Mouse (Mus musculus): Measurements from ENCODE around the gene Wnt11.

DNA sequence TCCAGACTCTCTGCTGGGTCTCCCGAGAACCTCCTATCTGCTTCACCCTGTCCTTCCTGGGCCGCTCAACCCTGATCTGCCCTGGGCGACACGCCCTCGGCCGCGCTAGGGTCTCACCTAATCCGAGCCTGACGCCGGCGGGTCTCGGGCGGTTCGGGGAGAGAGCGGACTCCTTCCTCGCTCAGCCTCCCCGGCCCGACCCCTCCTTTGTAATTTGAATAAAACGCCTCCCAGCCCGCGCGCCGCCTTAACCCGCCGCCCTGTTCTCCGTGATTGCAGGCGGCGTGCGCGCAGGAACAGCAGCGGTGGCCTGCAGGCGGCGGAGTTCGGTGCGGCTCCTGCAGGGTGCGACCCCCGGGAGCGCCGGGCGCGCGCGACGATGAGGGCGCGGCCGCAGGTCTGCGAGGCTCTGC lies 3.8 kb downstream of the Wnt11 start:
- TF ChIP-seq POLR2A (IDR thresholded peaks at IDR 0.05; ENCODE audit: insufficient read depth, low read depth, low read length) (no peak), CTCF (IDR thresholded peaks at IDR 0.05; ENCODE audit: insufficient read depth, low read depth, low read length) (no peak; the same call in 1 of the 2 replicates)

Measured in olfactory bulb, adult 2 months (tissue).